Mouse (Mus musculus): ENCODE measurements around the gene Matn3. TPM values are rescaled to one million over a fixed set of nuclear protein-coding genes. Genes with fewer than 3 reads are reported as not detected.
"Not testable (repeated sequence)": the region's sequence is repeated elsewhere in the genome, so short reads cannot be mapped to it uniquely, and the experiment has no call there.

Matn3 gene
- total and polyA plus RNA-seq, 2 experiments: not detected

GRCm38 (mm10) chr12:8927652-8928051, 20.1 kb upstream of the Matn3 start:
- 73% methylated on average over 3 of the region's 3 CpGs for WGBS
- H3K79me2 ChIP-seq (ENCODE audit: control insufficient read depth, insufficient read depth, low read length): peaks cover 35% of the 10 kb centered on the region; the same call in 1 of the 2 replicates
- H3K4me1 ChIP-seq (ENCODE audit: control insufficient read depth, insufficient read depth, low read length): peaks cover 32% of the 10 kb centered on the region

GRCm38 (mm10) chr12:8928766-8929165, 19.0 kb upstream of the Matn3 start:
- H3K27me3 ChIP-seq (ENCODE audit: control insufficient read depth, insufficient read depth, low read length): no peaks in the 10 kb centered on the region
- TF ChIP-seq CTCF (IDR thresholded peaks at IDR 0.05; ENCODE audit: low read depth, low read length): no peak
- TF ChIP-seq POLR2A (IDR thresholded peaks at IDR 0.05; ENCODE audit: extremely low read depth, insufficient read depth, low read length): no peak
- DNase-seq (ENCODE audit: extremely low read depth, low read depth, low spot score): no peak
- peaks cover 31% of the 10 kb centered on the region; the same call in 1 of the 2 replicates for H3K79me2 ChIP-seq (ENCODE audit: control insufficient read depth, insufficient read depth, low read length)
- no peak overlapping the region for H3K27ac ChIP-seq (replicated peaks; ENCODE audit: insufficient read depth, low read depth, low read length)
- peaks cover 24% of the 10 kb centered on the region for H3K4me1 ChIP-seq (ENCODE audit: control insufficient read depth, insufficient read depth, low read length)
- H3K9ac ChIP-seq (ENCODE audit: low read depth, low read length): no peak overlapping the region
- H3K36me3 ChIP-seq (ENCODE audit: control insufficient read depth, insufficient read depth, low read length): peaks cover 12% of the 10 kb centered on the region
- H3K4me3 ChIP-seq (ENCODE audit: insufficient read depth, low read depth, low read length): no peak overlapping the region
- WGBS: 77% methylated on average over 4 of the region's 4 CpGs

More at GRCm38 (mm10) chr12:8927652-8928051, 20.1 kb upstream of the Matn3 start:
- H3K27me3 ChIP-seq (ENCODE audit: control insufficient read depth, insufficient read depth, low read length): no peaks in the 10 kb centered on the region
- H3K36me3 ChIP-seq (ENCODE audit: control insufficient read depth, insufficient read depth, low read length): peaks cover 9% of the 10 kb centered on the region
- H3K9ac ChIP-seq (ENCODE audit: low read depth, low read length): no peak overlapping the region
- no peak overlapping the region for H3K4me3 ChIP-seq (ENCODE audit: insufficient read depth, low read depth, low read length)
- TF ChIP-seq POLR2A (IDR thresholded peaks at IDR 0.05; ENCODE audit: extremely low read depth, insufficient read depth, low read length) (no peak), CTCF (IDR thresholded peaks at IDR 0.05; ENCODE audit: low read depth, low read length) (no peak)
- H3K27ac ChIP-seq (replicated peaks; ENCODE audit: insufficient read depth, low read depth, low read length): no peak overlapping the region
- DNase-seq (ENCODE audit: extremely low read depth, low read depth, low spot score): peak; percentile 52

DNA sequence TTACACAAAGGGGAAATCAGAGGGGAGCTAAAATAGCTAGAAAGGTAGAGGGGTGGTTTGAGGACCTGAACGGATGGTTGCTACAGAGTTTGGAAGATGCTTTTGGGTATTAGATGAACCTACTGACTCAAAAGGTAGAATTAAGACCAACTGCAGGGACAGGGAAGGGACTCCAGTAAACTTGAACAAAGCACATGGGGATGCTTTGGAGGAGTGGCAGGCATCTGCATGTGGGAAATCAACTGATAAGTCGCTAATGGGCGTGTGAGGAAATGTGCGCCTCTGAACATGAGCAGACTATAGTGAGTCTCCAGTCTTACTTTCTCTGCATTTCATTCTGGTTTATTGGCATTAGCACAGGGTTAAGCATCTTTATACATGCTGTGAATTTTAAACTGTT, 16.6 kb upstream of the Matn3 start:
- H3K36me3 ChIP-seq (ENCODE audit: control insufficient read depth, insufficient read depth, low read length): peaks cover 30% of the 10 kb centered on the region
- H3K4me1 ChIP-seq (ENCODE audit: control insufficient read depth, insufficient read depth, low read length): peaks cover 17% of the 10 kb centered on the region
- 75% methylated on average over 4 of the region's 4 CpGs for WGBS
- TF ChIP-seq CTCF (IDR thresholded peaks at IDR 0.05; ENCODE audit: low read depth, low read length) (no peak), POLR2A (IDR thresholded peaks at IDR 0.05; ENCODE audit: extremely low read depth, insufficient read depth, low read length) (no peak)
- peaks cover 19% of the 10 kb centered on the region; the same call in 1 of the 2 replicates for H3K79me2 ChIP-seq (ENCODE audit: control insufficient read depth, insufficient read depth, low read length)
- no peak overlapping the region for H3K9ac ChIP-seq (ENCODE audit: low read depth, low read length)
- H3K4me3 ChIP-seq (ENCODE audit: insufficient read depth, low read depth, low read length): no peak overlapping the region
- DNase-seq (ENCODE audit: extremely low read depth, low read depth, low spot score): no peak
- H3K27ac ChIP-seq (replicated peaks; ENCODE audit: insufficient read depth, low read depth, low read length): no peak overlapping the region
- no peaks in the 10 kb centered on the region for H3K27me3 ChIP-seq (ENCODE audit: control insufficient read depth, insufficient read depth, low read length)

GRCm38 (mm10) chr12:8935349-8935748, 12.4 kb upstream of the Matn3 start:
- Histone ChIP-seq H3K36me3 (ENCODE audit: control insufficient read depth, insufficient read depth, low read length) (peaks cover 56% of the 10 kb centered on the region), H3K4me1 (ENCODE audit: control insufficient read depth, insufficient read depth, low read length) (peaks cover 9% of the 10 kb centered on the region), H3K27me3 (ENCODE audit: control insufficient read depth, insufficient read depth, low read length) (no peaks in the 10 kb centered on the region), H3K27ac (replicated peaks; ENCODE audit: insufficient read depth, low read depth, low read length) (no peak overlapping the region), H3K79me2 (ENCODE audit: control insufficient read depth, insufficient read depth, low read length) (peaks cover 5% of the 10 kb centered on the region; the same call in 1 of the 2 replicates), H3K4me3 (ENCODE audit: insufficient read depth, low read depth, low read length) (no peak overlapping the region), H3K9ac (ENCODE audit: low read depth, low read length) (no peak overlapping the region)
- TF ChIP-seq POLR2A (IDR thresholded peaks at IDR 0.05; ENCODE audit: extremely low read depth, insufficient read depth, low read length): no peak
- WGBS: 70% methylated on average over 5 of the region's 5 CpGs
- no peak for DNase-seq (ENCODE audit: extremely low read depth, low read depth, low spot score)

- not testable (repeated sequence) for H3K79me2 ChIP-seq (ENCODE audit: control insufficient read depth, insufficient read depth, low read length); H3K9ac ChIP-seq (ENCODE audit: low read depth, low read length); H3K4me3 ChIP-seq (ENCODE audit: insufficient read depth, low read depth, low read length); H3K27me3 ChIP-seq (ENCODE audit: control insufficient read depth, insufficient read depth, low read length); H3K4me1 ChIP-seq (ENCODE audit: control insufficient read depth, insufficient read depth, low read length); H3K27ac ChIP-seq (replicated peaks; ENCODE audit: insufficient read depth, low read depth, low read length)
- WGBS: 82% methylated on average over 4 of the region's 4 CpGs
- TF ChIP-seq CTCF (IDR thresholded peaks at IDR 0.05; ENCODE audit: low read depth, low read length): 0 out of 2 replicates have a peak, but pooled peaks have one; percentile 3
- peak; percentile 26 for DNase-seq (ENCODE audit: extremely low read depth, low read depth, low spot score)
- peaks cover 56% of the 10 kb centered on the region for H3K36me3 ChIP-seq (ENCODE audit: control insufficient read depth, insufficient read depth, low read length)
Measured at GRCm38 (mm10) chr12:8936210-8936609, 11.5 kb upstream of the Matn3 start.

DNA sequence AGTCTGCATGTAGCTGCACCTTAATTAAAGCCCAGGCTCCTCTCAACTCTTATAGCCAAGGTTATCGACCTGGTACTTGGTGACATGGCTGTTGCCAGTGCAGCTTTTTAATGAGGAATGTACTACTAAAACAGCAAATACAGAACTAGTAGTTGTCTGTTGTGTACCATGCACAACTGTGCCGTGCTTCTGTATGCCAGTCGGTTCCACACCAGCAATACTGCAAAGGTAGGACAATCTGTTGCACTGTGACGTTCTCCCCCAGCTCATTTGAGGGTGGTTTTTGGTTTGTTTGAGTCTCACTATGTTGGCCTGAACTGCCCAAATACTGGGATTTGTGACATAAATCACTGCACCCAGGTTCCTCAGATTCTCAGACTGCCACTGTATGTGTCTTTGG, 8.2 kb upstream of the Matn3 start:
- H3K27me3 ChIP-seq (ENCODE audit: control insufficient read depth, insufficient read depth, low read length): no peaks in the 10 kb centered on the region
- no peaks in the 10 kb centered on the region for H3K4me1 ChIP-seq (ENCODE audit: control insufficient read depth, insufficient read depth, low read length)
- no peaks in the 10 kb centered on the region for H3K79me2 ChIP-seq (ENCODE audit: control insufficient read depth, insufficient read depth, low read length)
- no peak overlapping the region for H3K4me3 ChIP-seq (ENCODE audit: insufficient read depth, low read depth, low read length)
- no peak for DNase-seq (ENCODE audit: extremely low read depth, low read depth, low spot score)
- WGBS: 95% methylated on average over 4 of the region's 4 CpGs
- no peak overlapping the region for H3K27ac ChIP-seq (replicated peaks; ENCODE audit: insufficient read depth, low read depth, low read length)
- H3K9ac ChIP-seq (ENCODE audit: low read depth, low read length): no peak overlapping the region
- TF ChIP-seq POLR2A (IDR thresholded peaks at IDR 0.05; ENCODE audit: extremely low read depth, insufficient read depth, low read length) (no peak), CTCF (IDR thresholded peaks at IDR 0.05; ENCODE audit: low read depth, low read length) (no peak)
- peaks cover 43% of the 10 kb centered on the region for H3K36me3 ChIP-seq (ENCODE audit: control insufficient read depth, insufficient read depth, low read length)

Measured in liver, adult 2 months (tissue).